In genomic region chr6:115987096-115987747, GRCm38 (mm10) we compare ENCODE assay signal across 8 mouse cellular contexts. TPM values are rescaled to one million over a fixed set of nuclear protein-coding genes. Genes with fewer than 3 reads are reported as not detected.
DNase-seq lines count a peak whose midpoint lies in the region; ATAC-seq and TF ChIP-seq lines count a peak whose summit lies in the region.

No protein-coding gene starts in this region.

- no peaks in the 10 kb centered on the region for H3K9me3 ChIP-seq in midbrain, postnatal 0 days (ENCODE audit: low read length)
- no peaks in the 10 kb centered on the region for H3K9me3 ChIP-seq in midbrain, embryonic 14.5 days (ENCODE audit: control insufficient read depth, low read length)
- H3K9me3 ChIP-seq in intestine, embryonic 15.5 days, result no peaks in the 10 kb centered on the region

- no peaks in the 10 kb centered on the region for H3K36me3 ChIP-seq in midbrain, postnatal 0 days (ENCODE audit: insufficient read depth, low read length)
- H3K36me3 ChIP-seq in midbrain, embryonic 14.5 days (ENCODE audit: control insufficient read depth, insufficient read depth, low read length), result no peaks in the 10 kb centered on the region
- H3K36me3 ChIP-seq in intestine, embryonic 15.5 days, result no peaks in the 10 kb centered on the region
- no peaks in the 10 kb centered on the region for H3K36me3 ChIP-seq in splenic B cell, adult 2 months (ENCODE audit: control insufficient read depth, insufficient read depth, low read length, poor library complexity, severe bottlenecking)

- H3K27ac ChIP-seq in midbrain, postnatal 0 days (ENCODE audit: low read depth, low read length), result no peak overlapping the region
- no peak overlapping the region for H3K27ac ChIP-seq in midbrain, embryonic 14.5 days (replicated peaks; ENCODE audit: low read depth, low read length)
- peak overlapping the region; percentile 44; the same call in 1 of the 2 replicates for H3K27ac ChIP-seq in intestine, embryonic 15.5 days

- TF ChIP-seq CTCF in midbrain, postnatal 0 days (IDR thresholded peaks at IDR 0.05), result no peak

- no peak for ATAC-seq in midbrain, postnatal 0 days (ENCODE audit: low FRiP score)
- ATAC-seq in midbrain, embryonic 14.5 days (ENCODE audit: low FRiP score, low TSS enrichment), result no peak
- no peak for ATAC-seq in intestine, embryonic 15.5 days

- peaks cover 17% of the 10 kb centered on the region for H3K27me3 ChIP-seq in midbrain, postnatal 0 days (ENCODE audit: insufficient read depth, low read length)
- peaks cover 13% of the 10 kb centered on the region for H3K27me3 ChIP-seq in midbrain, embryonic 14.5 days (ENCODE audit: control insufficient read depth, insufficient read depth, low read length)
- peaks cover 11% of the 10 kb centered on the region for H3K27me3 ChIP-seq in intestine, embryonic 15.5 days (replicated peaks)
- no peaks in the 10 kb centered on the region for H3K27me3 ChIP-seq in splenic B cell, adult 2 months (ENCODE audit: control insufficient read depth, insufficient read depth, low read length, poor library complexity, severe bottlenecking)

- no peak overlapping the region for H3K4me2 ChIP-seq in midbrain, postnatal 0 days (ENCODE audit: low read depth, low read length, poor library complexity, severe bottlenecking)
- H3K4me2 ChIP-seq in midbrain, embryonic 14.5 days (ENCODE audit: low read length), result no peak overlapping the region
- peak overlapping the region; percentile 37 for H3K4me2 ChIP-seq in intestine, embryonic 15.5 days (replicated peaks)

- 58% methylated on average over 9 of the region's 9 CpGs for WGBS in midbrain, postnatal 0 days
- WGBS in midbrain, embryonic 14.5 days, result 60% methylated on average over 9 of the region's 9 CpGs
- 53% methylated on average over 9 of the region's 9 CpGs for WGBS in intestine, embryonic 15.5 days

- no peak overlapping the region for H3K4me3 ChIP-seq in midbrain, postnatal 0 days (ENCODE audit: low read depth, low read length)
- H3K4me3 ChIP-seq in midbrain, embryonic 14.5 days (replicated peaks; ENCODE audit: low read depth, low read length), result no peak overlapping the region
- H3K4me3 ChIP-seq in intestine, embryonic 15.5 days (replicated peaks), result no peak overlapping the region

- no peak overlapping the region for H3K9ac ChIP-seq in midbrain, postnatal 0 days (replicated peaks; ENCODE audit: low read length, poor library complexity, severe bottlenecking)
- H3K9ac ChIP-seq in midbrain, embryonic 14.5 days (replicated peaks; ENCODE audit: low read length), result no peak overlapping the region
- H3K9ac ChIP-seq in intestine, embryonic 15.5 days, result 0 out of 2 replicates have a peak overlapping the region, but pooled peaks have one; percentile 17

- peaks cover 9% of the 10 kb centered on the region; the same call in 1 of the 2 replicates for H3K4me1 ChIP-seq in midbrain, postnatal 0 days (ENCODE audit: insufficient read depth, low read length)
- peaks cover 10% of the 10 kb centered on the region for H3K4me1 ChIP-seq in midbrain, embryonic 14.5 days (ENCODE audit: control insufficient read depth, insufficient read depth, low read length)
- H3K4me1 ChIP-seq in intestine, embryonic 15.5 days (replicated peaks), result peaks cover 58% of the 10 kb centered on the region

- DNase-seq in gastrocnemius, postnatal 25 days, result peak; percentile 35
- DNase-seq in gastrocnemius, adult 8-10 months (ENCODE audit: low spot score in 2 of 2), result no peak
- peak; percentile 27 for DNase-seq in midbrain, postnatal 0 days (ENCODE audit: low spot score)
- DNase-seq in midbrain, embryonic 14.5 days, result no peak
- DNase-seq in splenic B cell, adult 2 months (ENCODE audit: low read depth, low spot score), result peak; percentile 60
- DNase-seq in retina, postnatal 1 day, result no peak
- DNase-seq in right cerebral cortex, postnatal 25 days, result no peak

RNA-seq across cellular contexts. Expression of gene Plxnd1, which starts 7.6 kb away (rescaled TPM):
- total RNA-seq in gastrocnemius, postnatal 25 days (2021), result 10 to 100 TPM; 25.7 TPM
- total RNA-seq in gastrocnemius, adult 8-10 months (2022), result 10 to 100 TPM; 12.9 to 25.5 (median 19.1) TPM
- total RNA-seq in midbrain, postnatal 0 days (2014; rRNA removed), result 14.9 and 17.3 TPM in 2 replicates
- polyA plus RNA-seq in midbrain, postnatal 0 days (2015; fragmentation: Nextera tagmentation; extraction: Ambion mirVana), result 2.8 and 4.4 TPM in 2 replicates
- 3.9 and 9.0 TPM in 2 replicates for polyA plus RNA-seq in midbrain, embryonic 14.5 days (2014; fragmentation: Nextera tagmentation; extraction: Ambion mirVana)
- polyA plus RNA-seq in intestine, embryonic 15.5 days (2015; fragmentation: Nextera tagmentation; extraction: Ambion mirVana), result 26.6 and 28.9 TPM in 2 replicates

RNA-seq across cellular contexts. Expression of gene H1foo, which starts 42.5 kb away (rescaled TPM):
- not detected for total RNA-seq in gastrocnemius, postnatal 25 days (2021)
- not detected for total RNA-seq in gastrocnemius, adult 8-10 months (2022)
- not detected in 2 replicates for total RNA-seq in midbrain, postnatal 0 days (2014; rRNA removed)
- polyA plus RNA-seq in midbrain, postnatal 0 days (2015; fragmentation: Nextera tagmentation; extraction: Ambion mirVana), result not detected in 2 replicates
- polyA plus RNA-seq in midbrain, embryonic 14.5 days (2014; fragmentation: Nextera tagmentation; extraction: Ambion mirVana), result not detected in 2 replicates
- not detected in 2 replicates for polyA plus RNA-seq in intestine, embryonic 15.5 days (2015; fragmentation: Nextera tagmentation; extraction: Ambion mirVana)

RNA-seq across cellular contexts. Expression of gene Rho, which starts 55.7 kb away (rescaled TPM):
- under 1 TPM in 1 of 2 experiments, not detected in 1; 0.20 TPM for total RNA-seq in gastrocnemius, postnatal 25 days (2021)
- total RNA-seq in gastrocnemius, adult 8-10 months (2022), result not detected
- total RNA-seq in midbrain, postnatal 0 days (2014; rRNA removed), result 0.11 TPM in 1 of 2 replicates, not detected in the other
- 0.12 and 0.39 TPM in 2 replicates for polyA plus RNA-seq in midbrain, postnatal 0 days (2015; fragmentation: Nextera tagmentation; extraction: Ambion mirVana)
- 0.07 and 0.59 TPM in 2 replicates for polyA plus RNA-seq in midbrain, embryonic 14.5 days (2014; fragmentation: Nextera tagmentation; extraction: Ambion mirVana)
- 0.05 TPM in 1 of 2 replicates, not detected in the other for polyA plus RNA-seq in intestine, embryonic 15.5 days (2015; fragmentation: Nextera tagmentation; extraction: Ambion mirVana)

Comparison
In these comparisons a context has a peak if more than half of its experiments do, and no peak if none do; other contexts are left out.
1. DNase-seq: peak in gastrocnemius, postnatal 25 days (single experiment), midbrain, postnatal 0 days (single experiment) and splenic B cell, adult 2 months (single experiment); none in gastrocnemius, adult 8-10 months (0 of 2), midbrain, embryonic 14.5 days (single experiment), retina, postnatal 1 day (single experiment) and right cerebral cortex, postnatal 25 days (single experiment).